Mouse (Mus musculus) heart, embryonic 13.5 days (tissue): ENCODE results near the gene Lrrc1. TPM values are rescaled to one million over a fixed set of nuclear protein-coding genes. Genes with fewer than 3 reads are reported as not detected.

ENCODE experiments used
- ATAC-seq: fragments of 200-750 bp; cut with Nextera tagmentation; 2 replicates; pipeline ENCODE4 v1.8.0; 2017; ENCODE audit warnings: moderate TSS enrichment; ENCODE audit not compliant: insufficient number of reproducible peaks, low FRiP score, low TSS enrichment; ENCODE audit errors: extremely low read depth
- H3K27ac ChIP-seq: fragments of 300-500 bp; sonication (generic); replicated peaks from 2 replicates; pipeline ENCODE4 v1.5.1; 2015; ENCODE audit warnings: moderate library complexity, mild to moderate bottlenecking, inconsistent platforms
- H3K27me3 ChIP-seq: fragments of 300-500 bp; sonication (generic); replicated peaks from 2 replicates; pipeline ENCODE4 v1.6.1; 2015; ENCODE audit warnings: mild to moderate bottlenecking, inconsistent platforms
- H3K36me3 ChIP-seq: fragments of 300-500 bp; sonication (generic); 2 replicates; pipeline ENCODE4 v1.6.1; 2015; ENCODE audit warnings: mild to moderate bottlenecking, inconsistent platforms
- H3K4me1 ChIP-seq: fragments of 300-500 bp; sonication (generic); 2 replicates; pipeline ENCODE4 v1.6.1; 2015; ENCODE audit warnings: inconsistent platforms
- H3K4me2 ChIP-seq: fragments of 300-500 bp; sonication (generic); 2 replicates; pipeline ENCODE4 v1.6.1; 2015; ENCODE audit warnings: inconsistent platforms, mild to moderate bottlenecking, moderate library complexity
- H3K4me3 ChIP-seq: fragments of 300-500 bp; sonication (generic); 2 replicates; pipeline ENCODE4 v1.5.1; 2015; ENCODE audit warnings: moderate library complexity, mild to moderate bottlenecking, inconsistent platforms
- H3K9ac ChIP-seq: fragments of 300-500 bp; sonication (generic); 2 replicates; pipeline ENCODE4 v1.6.1; 2015; ENCODE audit warnings: inconsistent platforms, mild to moderate bottlenecking, moderate library complexity
- H3K9me3 ChIP-seq: fragments of 300-500 bp; sonication (generic); 2 replicates; pipeline ENCODE4 v1.6.1; 2016; ENCODE audit warnings: inconsistent platforms
- WGBS: fragments of 180-500 bp; shearing (Covaris S2); methylation state at CpG from one replicate; pipeline ENCODE4 v1.1.7; 2015; ENCODE audit warnings: mixed read lengths; 5-methylcytosine and 5-hydroxymethylcytosine counted together
- microRNA-seq: library from miRNA; unstranded; fragments of <30 nt; microRNA quantifications from one replicate; pipeline ENCODE4, GENCODE M21; 2016
- polyA plus RNA-seq: library from polyadenylated mRNA; unstranded; fragments of >200 nt; fragmentation: Nextera tagmentation; extraction: Ambion mirVana; gene quantifications from 2 replicates; pipeline ENCODE4 v1.2.1, GENCODE M21; 2015

Gene Lrrc1
- polyA plus RNA-seq, 1 experiment from 2014 or later, result 12.6 TPM

DNA sequence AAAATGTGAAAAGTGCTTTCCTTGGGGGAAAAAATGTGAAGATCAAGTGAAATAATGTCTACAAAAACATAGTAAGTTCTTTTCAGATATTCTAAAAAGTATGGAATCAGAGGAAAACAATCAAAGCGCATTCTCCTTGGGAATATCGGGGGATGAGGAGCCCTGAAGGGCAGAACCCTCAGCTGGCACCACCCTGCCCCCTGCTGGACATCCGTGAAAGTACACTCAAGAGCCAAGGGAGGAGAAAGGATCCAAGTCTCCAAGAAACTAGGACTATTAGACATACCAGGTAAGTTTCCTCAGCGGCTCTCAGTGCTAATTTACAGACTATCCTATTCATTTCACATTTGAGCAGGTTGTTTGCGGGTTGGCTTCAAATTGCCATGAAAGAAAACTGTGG lies 163.1 kb downstream of the Lrrc1 start:
- 14% methylated on average over 5 of the region's 5 CpGs for WGBS
- no peak for ATAC-seq
- Histone ChIP-seq H3K9ac (no peak overlapping the region), H3K4me2 (no peak overlapping the region), H3K27me3 (no peaks in the 10 kb centered on the region), H3K4me3 (no peak overlapping the region), H3K4me1 (peaks cover 28% of the 10 kb centered on the region), H3K27ac (no peak overlapping the region), H3K9me3 (no peaks in the 10 kb centered on the region), H3K36me3 (no peaks in the 10 kb centered on the region)

Small RNA genes lying within 50 kb of the gene (microRNA-seq; reads per million reads assigned to microRNA genes)
- gene Gm25250, result not detected

Other genes with a start within 250 kb of the Lrrc1 start
- 72.2 and 81.4 TPM in 2 replicates for gene Mlip, start 191.9 kb downstream of the Lrrc1 start, polyA plus RNA-seq
- gene Klhl31, start 91.6 kb upstream of the Lrrc1 start, polyA plus RNA-seq, result 46.2 and 49.9 TPM in 2 replicates
- gene Gclc, start 209.7 kb upstream of the Lrrc1 start, polyA plus RNA-seq, result 7.6 and 8.3 TPM in 2 replicates